Mouse (Mus musculus) heart, postnatal 0 days (tissue): ENCODE measurements at regions not wholly inside any gene's neighbourhood (a gene's known extent, or its start where the extent isn't known, plus 50 kb on each side); places are given as distances from the start of the nearest gene placed in this dataset.

Experiments
- CTCF ChIP-seq: IDR thresholded peaks from 2 replicates; pipeline ENCODE4 v1.5.1; 2016; ENCODE audit warnings: antibody characterized with exemption, control low read depth, low read depth
- EP300 ChIP-seq: IDR thresholded peaks from 2 replicates; pipeline ENCODE4 v1.6.1; 2016; ENCODE audit warnings: antibody characterized with exemption, low read depth

- TF ChIP-seq CTCF (no peak), EP300 (no peak)
Measured at GRCm38 (mm10) chr7:58442535-58443184, 213.3 kb upstream of the Atp10a start.
